Mouse (Mus musculus): ENCODE measurements at regions not wholly inside any gene's neighbourhood (a gene's known extent, or its start where the extent isn't known, plus 50 kb on each side); places are given as distances from the start of the nearest gene placed in this dataset.

GRCm38 (mm10) chr10:42131798-42132197 lies 113.6 kb upstream of the Armc2 start:
- ATAC-seq (replicated peaks; ENCODE audit: poor library complexity, severe bottlenecking), result no peak

- ATAC-seq (replicated peaks; ENCODE audit: poor library complexity, severe bottlenecking), result peak; percentile 72
Observed at GRCm38 (mm10) chr10:42131298-42131697, 113.1 kb upstream of the Armc2 start.

GRCm38 (mm10) chr10:42127865-42128419 lies 109.7 kb upstream of the Armc2 start:
- no peak for ATAC-seq (replicated peaks; ENCODE audit: poor library complexity, severe bottlenecking)

GRCm38 (mm10) chr10:42126816-42127215 lies 108.6 kb upstream of the Armc2 start:
- ATAC-seq (replicated peaks; ENCODE audit: poor library complexity, severe bottlenecking), result no peak

- ATAC-seq (replicated peaks; ENCODE audit: poor library complexity, severe bottlenecking), result peak; percentile 83
Observed at GRCm38 (mm10) chr10:42122768-42123635, 104.8 kb upstream of the Armc2 start.

DNA sequence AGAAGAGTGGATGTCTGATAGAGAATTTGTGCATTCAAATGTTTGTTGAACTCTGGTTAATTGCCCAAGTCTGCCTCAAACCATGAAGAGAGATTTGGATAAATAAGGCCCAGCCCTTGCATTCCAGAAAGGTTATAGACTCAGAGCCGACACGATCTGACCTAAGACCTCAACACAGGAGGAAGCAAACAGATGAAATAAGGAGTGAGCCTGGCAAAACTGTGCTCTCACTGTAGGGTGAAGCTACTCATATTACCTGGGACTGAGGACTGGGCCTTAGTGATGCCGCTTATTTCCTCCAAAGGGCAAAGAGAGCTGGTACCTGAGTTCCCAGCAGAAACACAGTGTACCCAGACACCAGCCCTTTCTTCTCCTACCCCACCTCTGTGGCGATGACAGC lies 103.7 kb upstream of the Armc2 start:
- ATAC-seq (replicated peaks; ENCODE audit: poor library complexity, severe bottlenecking), result no peak

DNA sequence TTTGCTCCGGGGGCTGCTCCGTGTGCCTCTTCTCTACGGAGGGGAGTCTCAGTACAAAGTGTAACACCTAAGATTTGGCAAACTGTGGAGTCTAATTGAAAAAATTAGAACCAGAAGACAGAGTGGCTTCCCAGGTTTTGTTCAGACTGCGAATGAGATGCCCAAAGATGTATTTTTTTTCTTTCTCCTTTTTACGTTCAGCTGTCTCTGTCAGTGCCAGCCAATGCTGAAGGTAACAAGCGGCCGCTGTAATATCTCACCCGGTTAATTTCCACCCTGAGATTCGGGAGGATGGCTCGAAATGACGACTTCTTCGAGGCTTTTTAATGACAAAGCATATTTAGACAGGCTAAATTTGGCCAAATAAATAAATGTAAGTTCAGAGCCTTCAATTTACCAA lies 101.1 kb upstream of the Armc2 start:
- ATAC-seq (replicated peaks; ENCODE audit: poor library complexity, severe bottlenecking), result no peak

GRCm38 (mm10) chr10:42118361-42119188 lies 100.3 kb upstream of the Armc2 start:
- peak; percentile 76 for ATAC-seq (replicated peaks; ENCODE audit: poor library complexity, severe bottlenecking)

DNA sequence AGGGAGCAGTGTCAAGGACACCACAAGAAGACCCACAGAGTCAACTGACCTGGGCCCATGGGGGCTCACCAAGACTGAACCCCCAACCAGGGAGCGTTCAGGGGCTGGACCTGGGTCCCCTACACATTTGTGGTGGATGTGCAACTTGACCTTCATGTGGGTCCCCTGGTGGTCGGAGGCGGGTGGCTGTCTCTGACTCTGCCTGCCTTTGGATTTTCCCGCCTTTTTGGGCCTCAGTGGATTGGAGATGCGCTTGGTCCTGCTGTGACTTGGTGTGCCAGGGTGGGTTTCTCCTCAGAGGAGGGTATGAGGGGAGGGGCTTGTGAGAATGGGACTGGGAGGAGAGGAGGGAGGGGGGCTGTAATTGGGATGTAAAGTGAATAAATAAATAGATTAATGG lies 99.3 kb upstream of the Armc2 start:
- ATAC-seq (replicated peaks; ENCODE audit: poor library complexity, severe bottlenecking), result no peak

DNA sequence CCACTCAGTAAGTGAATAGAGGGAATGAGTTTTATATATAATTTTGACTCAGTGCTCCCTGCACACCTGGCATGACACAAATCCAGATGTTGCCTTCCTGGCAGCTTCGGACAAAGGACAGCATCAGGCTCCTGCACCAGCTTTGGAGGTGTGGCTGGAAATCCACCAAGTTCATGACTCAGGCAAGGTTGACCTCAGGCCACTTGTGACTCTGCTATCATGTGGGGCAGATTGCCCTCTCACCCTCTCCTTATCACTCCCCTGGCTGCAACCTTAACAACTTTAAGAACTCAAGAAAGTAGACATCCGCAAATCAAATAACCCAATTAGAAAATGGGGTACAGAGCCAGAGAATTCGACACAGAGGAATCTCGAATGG lies 97.7 kb upstream of the Armc2 start:
- no peak for ATAC-seq (replicated peaks; ENCODE audit: poor library complexity, severe bottlenecking)

DNA sequence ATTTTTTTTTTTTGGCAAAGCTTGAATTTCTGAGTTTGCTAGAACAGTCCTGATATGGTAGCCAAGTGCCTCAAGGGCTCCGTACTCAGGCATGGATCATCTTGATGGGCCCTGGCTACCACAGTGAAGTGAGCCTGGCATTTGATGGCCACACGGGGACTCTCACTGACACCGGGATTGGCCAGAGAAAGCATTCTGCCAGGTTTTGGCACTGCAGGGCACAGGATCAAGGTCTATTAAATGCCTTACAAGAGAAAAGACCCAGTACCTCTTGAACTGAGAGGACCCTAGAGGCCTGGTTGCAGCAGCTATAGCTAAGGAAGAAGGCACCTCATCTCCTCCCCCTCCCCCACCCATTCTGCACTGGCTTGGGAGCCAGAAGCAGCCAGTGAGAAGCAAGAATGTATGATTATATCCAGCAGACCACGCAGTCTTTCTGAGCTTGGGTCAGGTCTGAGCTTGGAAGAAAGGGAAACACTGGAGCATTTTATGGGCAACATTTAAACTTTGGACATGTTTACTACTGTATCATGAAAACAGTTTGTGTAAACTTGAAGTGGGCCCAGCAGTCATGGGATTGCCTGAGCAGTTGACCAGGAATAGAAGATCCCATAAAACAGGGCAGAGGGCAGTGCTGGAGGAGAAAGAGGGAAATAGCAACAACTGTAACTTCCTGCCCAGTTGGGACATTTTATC lies 97.1 kb upstream of the Armc2 start:
- no peak for ATAC-seq (replicated peaks; ENCODE audit: poor library complexity, severe bottlenecking)

DNA sequence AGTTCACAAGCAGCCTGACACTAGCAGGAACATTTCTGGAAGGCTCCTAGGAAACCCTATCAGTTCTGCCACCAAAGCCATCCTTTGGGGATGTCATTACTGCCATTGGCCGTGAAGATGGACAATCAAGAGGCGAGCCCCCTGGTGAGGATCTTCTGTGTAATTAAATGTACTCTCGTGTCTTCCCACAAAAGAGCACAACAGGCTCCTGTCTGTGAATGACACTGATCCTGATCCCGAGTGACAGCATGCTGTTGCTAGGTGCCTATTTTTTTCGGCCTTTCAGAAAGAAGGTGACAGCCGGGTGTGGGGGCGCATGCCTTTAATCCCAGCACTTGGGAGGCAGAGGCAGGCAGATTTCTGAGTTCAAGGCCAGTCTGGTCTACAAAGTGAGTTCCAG lies 92.5 kb upstream of the Armc2 start:
- ATAC-seq (replicated peaks; ENCODE audit: poor library complexity, severe bottlenecking), result no peak

DNA sequence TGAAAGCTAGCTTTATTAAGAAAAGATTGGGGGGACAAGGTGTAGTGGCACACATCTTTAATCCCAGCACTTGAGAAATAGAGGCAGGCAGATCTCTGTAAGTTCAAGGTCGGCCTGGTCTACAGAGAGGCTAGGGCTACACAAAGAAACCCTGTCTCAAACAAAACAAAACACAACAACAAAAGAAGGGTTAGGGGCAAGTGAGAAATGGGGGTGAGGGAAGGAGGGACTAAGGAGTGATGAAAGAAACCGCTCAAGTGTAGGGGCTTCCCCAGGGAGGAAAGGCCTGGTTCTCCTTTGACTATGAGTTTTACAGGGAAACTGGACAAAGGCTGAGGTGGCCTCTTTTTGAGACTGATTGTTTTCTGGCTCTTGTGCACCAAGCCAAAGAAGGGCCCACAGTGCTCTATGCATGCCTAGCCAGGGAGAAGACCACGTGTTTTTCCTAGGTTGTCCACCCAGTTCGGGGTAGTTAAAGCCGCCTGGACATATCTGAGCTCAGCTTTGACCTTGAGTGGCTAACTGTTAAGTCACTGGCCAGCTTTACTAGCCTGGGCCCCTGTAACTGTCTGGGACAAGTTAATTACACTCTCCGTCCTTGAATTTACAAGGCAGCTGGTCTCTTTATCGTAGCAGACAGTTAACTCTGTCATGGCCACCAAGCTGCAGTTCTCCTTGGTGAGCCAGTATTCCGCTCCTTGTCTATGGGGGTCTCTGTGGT lies 90.2 kb upstream of the Armc2 start:
- 0 out of 2 replicates have a peak, but pooled peaks have one; percentile 9 for ATAC-seq (replicated peaks; ENCODE audit: poor library complexity, severe bottlenecking)

GRCm38 (mm10) chr10:42107437-42108293 lies 89.4 kb upstream of the Armc2 start:
- ATAC-seq (replicated peaks; ENCODE audit: poor library complexity, severe bottlenecking), result no peak

- ATAC-seq (replicated peaks; ENCODE audit: poor library complexity, severe bottlenecking), result no peak
Observed at GRCm38 (mm10) chr10:42106611-42107010, 88.4 kb upstream of the Armc2 start.

DNA sequence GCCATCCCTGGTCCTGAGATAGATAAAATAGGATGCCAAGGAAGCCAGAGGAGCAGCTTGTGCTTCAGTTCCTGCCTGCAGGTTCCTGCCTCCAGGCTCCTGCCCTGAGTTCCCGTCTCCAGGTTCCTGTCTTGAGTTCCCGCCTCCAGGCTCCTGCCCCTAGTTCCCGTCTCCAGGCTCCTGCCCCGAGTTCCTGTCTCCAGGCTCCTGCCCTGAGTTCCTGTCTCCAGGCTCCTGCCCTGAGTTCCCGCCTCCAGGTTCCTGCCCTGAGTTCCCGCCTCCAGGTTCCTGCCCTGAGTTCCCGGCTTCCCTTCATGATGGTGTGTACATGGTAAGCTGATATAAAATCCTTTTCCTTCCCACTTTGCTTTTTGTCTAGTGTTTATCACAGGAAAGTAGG lies 86.8 kb upstream of the Armc2 start:
- no peak for ATAC-seq (replicated peaks; ENCODE audit: poor library complexity, severe bottlenecking)

DNA sequence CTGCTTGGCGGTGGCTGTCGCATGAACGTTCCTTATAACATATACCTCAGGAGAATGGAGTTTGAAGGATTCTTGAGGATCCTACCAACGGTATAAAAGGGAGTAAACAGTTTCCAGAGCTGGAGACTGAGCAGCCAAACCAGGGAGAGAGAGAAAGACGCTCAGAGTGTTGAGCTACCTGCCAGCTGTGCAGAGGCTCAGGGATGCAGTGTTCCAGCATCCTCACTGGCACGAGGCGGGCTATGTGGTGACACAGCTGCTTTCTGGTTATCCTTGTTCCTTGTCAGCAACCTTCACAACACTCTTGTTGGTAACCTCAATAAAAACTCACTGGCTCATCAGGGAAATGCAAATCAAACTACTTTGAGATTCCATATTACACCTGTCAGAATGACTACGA lies 84.1 kb upstream of the Armc2 start:
- no peak for ATAC-seq (replicated peaks; ENCODE audit: poor library complexity, severe bottlenecking)

- ATAC-seq (replicated peaks; ENCODE audit: poor library complexity, severe bottlenecking), result no peak
Observed at GRCm38 (mm10) chr10:42101096-42101495, 82.9 kb upstream of the Armc2 start.

DNA sequence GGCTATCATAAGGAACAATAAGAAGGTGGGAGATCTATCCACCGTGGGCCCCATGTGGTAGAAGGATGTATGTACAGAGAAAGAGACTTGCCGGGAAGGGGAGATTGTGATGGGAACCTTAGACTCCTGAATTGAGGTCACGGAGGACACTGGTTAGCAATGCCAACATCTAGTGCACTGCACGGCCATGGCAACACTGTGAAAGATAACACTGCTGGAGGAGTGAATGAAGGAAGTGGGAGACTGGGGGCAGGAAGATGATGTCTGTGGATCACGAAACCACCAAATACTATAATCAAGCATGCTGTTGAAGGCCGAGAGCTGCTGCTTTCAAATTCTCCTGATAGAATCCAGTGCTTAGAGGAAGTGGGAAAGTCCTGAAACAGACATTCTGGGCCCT lies 78.7 kb upstream of the Armc2 start:
- peak; percentile 62 for ATAC-seq (replicated peaks; ENCODE audit: poor library complexity, severe bottlenecking)

All from granulocyte monocyte progenitor cell, adult 5-6 weeks (primary cell).